Mouse (Mus musculus) urinary bladder, postnatal 10 days (tissue): ENCODE results near the gene Pecam1.
"Not testable (repeated sequence)": the region's sequence is repeated elsewhere in the genome, so short reads cannot be mapped to it uniquely, and the experiment has no call there.

Source experiments
- DNase-seq: peaks from one replicate; pipeline ENCODE4 v3.0.0; 2022; ENCODE audit warnings: low spot score

The Pecam1 gene

GRCm38 (mm10) chr11:106627692-106628091 lies 122.7 kb downstream of the Pecam1 start:
- DNase-seq: no peak

GRCm38 (mm10) chr11:106625577-106625976 lies 124.9 kb downstream of the Pecam1 start:
- DNase-seq: no peak

- no peak for DNase-seq
Measured at GRCm38 (mm10) chr11:106623629-106624028, 126.8 kb downstream of the Pecam1 start.

- no peak for DNase-seq
Measured at GRCm38 (mm10) chr11:106622056-106622455, 128.4 kb downstream of the Pecam1 start.

- not testable (repeated sequence) for DNase-seq
Measured at GRCm38 (mm10) chr11:106618768-106619167, 131.7 kb downstream of the Pecam1 start.

GRCm38 (mm10) chr11:106617821-106618580 lies 132.4 kb downstream of the Pecam1 start:
- no peak for DNase-seq

GRCm38 (mm10) chr11:106615561-106615960 lies 134.9 kb downstream of the Pecam1 start:
- DNase-seq: no peak

GRCm38 (mm10) chr11:106614339-106614645 lies 136.1 kb downstream of the Pecam1 start:
- no peak for DNase-seq

GRCm38 (mm10) chr11:106613638-106614338 lies 136.6 kb downstream of the Pecam1 start:
- no peak for DNase-seq

- peak; percentile 85 for DNase-seq
Measured at GRCm38 (mm10) chr11:106612961-106613637, 137.3 kb downstream of the Pecam1 start, which contains the start of gene Tex2. Gene Tex2, minus strand, starts transcription at chr11:106613423.

- peak; percentile 14 for DNase-seq
Measured at GRCm38 (mm10) chr11:106612209-106612960, 138.0 kb downstream of the Pecam1 start.

- no peak for DNase-seq
Measured at GRCm38 (mm10) chr11:106609731-106610130, 140.7 kb downstream of the Pecam1 start.

- no peak for DNase-seq
Measured at GRCm38 (mm10) chr11:106607316-106607715, 143.1 kb downstream of the Pecam1 start.

- no peak for DNase-seq
Measured at GRCm38 (mm10) chr11:106606042-106606441, 144.4 kb downstream of the Pecam1 start.
